Mouse (Mus musculus) liver, postnatal 0 days (tissue): ENCODE measurements around the gene Snrpa.

Experiments
- CTCF ChIP-seq: sonication (generic); IDR thresholded peaks from 2 replicates; pipeline ENCODE4 v1.5.1; 2016; ENCODE audit warnings: antibody characterized with exemption, low read depth
- EP300 ChIP-seq: IDR thresholded peaks from 2 replicates; pipeline ENCODE4 v1.6.1; 2016; ENCODE audit warnings: antibody characterized with exemption, low read depth, mild to moderate bottlenecking

- no peak for TF ChIP-seq EP300
- no peak for TF ChIP-seq CTCF
Measured at GRCm38 (mm10) chr7:27224877-27225575, 29.0 kb upstream of the Snrpa start.
